Mouse (Mus musculus): ENCODE results near the gene C730034F03Rik. TPM values are rescaled to one million over a fixed set of nuclear protein-coding genes. Genes with fewer than 3 reads are reported as not detected.

Gene C730034F03Rik
- total RNA-seq (2014; rRNA removed; ENCODE audit: low replicate concordance) (0.12 TPM in 1 of 2 replicates, not detected in the other), polyA plus RNA-seq (2015; fragmentation: Nextera tagmentation; extraction: Ambion mirVana) (2.0 and 2.4 TPM in 2 replicates)

GRCm38 (mm10) chr15:89429352-89430221, at the start of gene C730034F03Rik, which contains the start of the genes Gm44502 and Chkb:
TSS of gene C730034F03Rik (plus strand) at chr15:89429589.
TSS of gene Gm44502 (minus strand) at chr15:89429696.
TSS of gene Chkb (minus strand) at chr15:89429908.
- WGBS: under 1% methylated on average over 70 of the region's 70 CpGs
- Histone ChIP-seq H3K36me3 (replicated peaks; ENCODE audit: control insufficient read depth, insufficient read depth, low read length) (peaks cover 10% of the 10 kb centered on the region), H3K27ac (ENCODE audit: low read depth) (peak within 1 kb of the TSS; percentile 99), H3K9me3 (replicated peaks; ENCODE audit: control insufficient read depth, low read length) (no peaks in the 10 kb centered on the region), H3K4me3 (ENCODE audit: low read depth, low read length) (peak within 1 kb of the TSS; percentile 82), H3K4me2 (ENCODE audit: low read depth, low read length) (peak within 1 kb of the TSS; percentile 96), H3K27me3 (ENCODE audit: control insufficient read depth, insufficient read depth, low read length) (no peaks in the 10 kb centered on the region), H3K9ac (replicated peaks; ENCODE audit: low read depth, low read length) (peak within 1 kb of the TSS; percentile 90), H3K4me1 (ENCODE audit: control insufficient read depth, insufficient read depth) (peaks cover 27% of the 10 kb centered on the region)
- ATAC-seq (ENCODE audit: insufficient read depth, low read depth) (peak; percentile 77), DNase-seq (ENCODE audit: low spot score) (peak; percentile 96)
- no peak for TF ChIP-seq CTCF (IDR thresholded peaks at IDR 0.05; ENCODE audit: low read depth)
- TF ChIP-seq EP300 (IDR thresholded peaks at IDR 0.05; ENCODE audit: low read depth): peak; percentile 80; the same call in 1 of the 2 replicates

- H3K36me3 ChIP-seq (replicated peaks; ENCODE audit: control insufficient read depth, insufficient read depth, low read length): no peaks in the 10 kb centered on the region
- 75% methylated on average over 7 of the region's 7 CpGs for WGBS
- no peak within 1 kb of the TSS for H3K27ac ChIP-seq (ENCODE audit: low read depth)
- H3K9ac ChIP-seq (replicated peaks; ENCODE audit: low read depth, low read length): no peak within 1 kb of the TSS
- H3K27me3 ChIP-seq (ENCODE audit: control insufficient read depth, insufficient read depth, low read length): peaks cover 5% of the 10 kb centered on the region
- DNase-seq (ENCODE audit: low spot score): no peak
- ATAC-seq (ENCODE audit: insufficient read depth, low read depth): no peak
- no peak within 1 kb of the TSS for H3K4me3 ChIP-seq (ENCODE audit: low read depth, low read length)
- TF ChIP-seq EP300 (IDR thresholded peaks at IDR 0.05; ENCODE audit: low read depth) (no peak), CTCF (IDR thresholded peaks at IDR 0.05; ENCODE audit: low read depth) (no peak)
- H3K4me2 ChIP-seq (ENCODE audit: low read depth, low read length): no peak within 1 kb of the TSS
- H3K9me3 ChIP-seq (replicated peaks; ENCODE audit: control insufficient read depth, low read length): no peaks in the 10 kb centered on the region
- H3K4me1 ChIP-seq (ENCODE audit: control insufficient read depth, insufficient read depth): no peaks in the 10 kb centered on the region
Observed at GRCm38 (mm10) chr15:89384617-89385016, 44.8 kb upstream of the C730034F03Rik start, which contains the start of gene Klhdc7b. TSS of gene Klhdc7b (plus strand) at chr15:89384917.

- Histone ChIP-seq H3K4me3 (ENCODE audit: low read depth, low read length) (no peak overlapping the region), H3K4me2 (ENCODE audit: low read depth, low read length) (no peak overlapping the region), H3K27me3 (ENCODE audit: control insufficient read depth, insufficient read depth, low read length) (no peaks in the 10 kb centered on the region), H3K4me1 (ENCODE audit: control insufficient read depth, insufficient read depth) (no peaks in the 10 kb centered on the region), H3K27ac (ENCODE audit: low read depth) (no peak overlapping the region), H3K9ac (replicated peaks; ENCODE audit: low read depth, low read length) (no peak overlapping the region), H3K36me3 (replicated peaks; ENCODE audit: control insufficient read depth, insufficient read depth, low read length) (no peaks in the 10 kb centered on the region), H3K9me3 (replicated peaks; ENCODE audit: control insufficient read depth, low read length) (no peaks in the 10 kb centered on the region)
- DNase-seq (ENCODE audit: low spot score) (no peak), ATAC-seq (ENCODE audit: insufficient read depth, low read depth) (no peak)
- TF ChIP-seq CTCF (IDR thresholded peaks at IDR 0.05; ENCODE audit: low read depth) (no peak), EP300 (IDR thresholded peaks at IDR 0.05; ENCODE audit: low read depth) (no peak)
- 41% methylated on average over 12 of the region's 12 CpGs for WGBS
Observed at GRCm38 (mm10) chr15:89387127-89387526, 42.3 kb upstream of the C730034F03Rik start.

DNA sequence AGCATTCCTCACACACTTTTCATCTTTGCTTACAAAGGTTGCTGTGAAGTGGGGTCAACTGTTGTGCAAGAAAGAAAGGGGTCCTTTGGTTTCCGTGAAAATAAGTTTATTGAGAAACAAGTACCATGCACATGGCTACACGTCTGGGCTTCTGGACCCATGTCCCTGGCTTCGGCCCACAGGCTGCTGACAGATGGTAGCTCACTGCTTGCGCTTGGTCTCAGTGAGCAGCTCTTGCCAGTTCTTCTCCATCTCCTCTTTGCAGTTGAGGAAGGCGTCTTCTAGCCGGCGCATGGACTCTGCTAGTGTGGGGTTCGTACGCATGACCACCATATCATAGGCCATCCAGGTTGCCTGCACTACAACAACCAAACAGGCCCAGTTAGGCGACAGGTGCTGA, 39.3 kb upstream of the C730034F03Rik start:
- Histone ChIP-seq H3K27ac (ENCODE audit: low read depth) (no peak overlapping the region), H3K27me3 (ENCODE audit: control insufficient read depth, insufficient read depth, low read length) (no peaks in the 10 kb centered on the region), H3K4me1 (ENCODE audit: control insufficient read depth, insufficient read depth) (no peaks in the 10 kb centered on the region), H3K4me3 (ENCODE audit: low read depth, low read length) (no peak overlapping the region), H3K9me3 (replicated peaks; ENCODE audit: control insufficient read depth, low read length) (no peaks in the 10 kb centered on the region), H3K36me3 (replicated peaks; ENCODE audit: control insufficient read depth, insufficient read depth, low read length) (no peaks in the 10 kb centered on the region), H3K4me2 (ENCODE audit: low read depth, low read length) (no peak overlapping the region), H3K9ac (replicated peaks; ENCODE audit: low read depth, low read length) (no peak overlapping the region)
- no peak for DNase-seq (ENCODE audit: low spot score)
- ATAC-seq (ENCODE audit: insufficient read depth, low read depth): no peak
- TF ChIP-seq CTCF (IDR thresholded peaks at IDR 0.05; ENCODE audit: low read depth) (no peak), EP300 (IDR thresholded peaks at IDR 0.05; ENCODE audit: low read depth) (no peak)
- WGBS: 89% methylated on average over 10 of the region's 10 CpGs

DNA sequence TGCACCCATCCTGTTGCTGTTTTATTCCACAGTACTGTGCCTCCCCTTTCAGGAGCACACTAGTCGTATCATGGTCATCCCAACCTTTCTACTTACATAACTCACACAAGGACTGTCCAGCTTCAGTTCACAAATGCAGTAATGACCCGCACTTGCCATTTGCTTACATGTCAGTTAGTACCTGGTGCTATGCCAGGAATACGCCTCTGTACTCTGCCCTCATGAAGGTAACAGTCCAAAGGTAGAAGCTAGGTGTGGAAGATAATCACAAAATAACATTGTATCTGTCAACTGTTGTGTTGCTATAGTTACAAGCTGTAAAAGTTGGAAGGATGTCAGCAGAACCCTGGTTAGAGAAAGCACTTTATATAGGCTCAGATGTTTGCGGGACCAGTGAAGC, 32.5 kb upstream of the C730034F03Rik start:
- TF ChIP-seq CTCF (IDR thresholded peaks at IDR 0.05; ENCODE audit: low read depth) (no peak), EP300 (IDR thresholded peaks at IDR 0.05; ENCODE audit: low read depth) (no peak)
- no peak for ATAC-seq (ENCODE audit: insufficient read depth, low read depth)
- WGBS: 81% methylated on average over 4 of the region's 4 CpGs

More for the DNA sequence above, 32.5 kb upstream of the C730034F03Rik start:
- H3K36me3 ChIP-seq (replicated peaks; ENCODE audit: control insufficient read depth, insufficient read depth, low read length): no peaks in the 10 kb centered on the region
- no peaks in the 10 kb centered on the region for H3K27me3 ChIP-seq (ENCODE audit: control insufficient read depth, insufficient read depth, low read length)
- H3K4me1 ChIP-seq (ENCODE audit: control insufficient read depth, insufficient read depth): no peaks in the 10 kb centered on the region
- no peak overlapping the region for H3K9ac ChIP-seq (replicated peaks; ENCODE audit: low read depth, low read length)
- H3K4me3 ChIP-seq (ENCODE audit: low read depth, low read length): no peak overlapping the region
- H3K27ac ChIP-seq (ENCODE audit: low read depth): no peak overlapping the region
- no peak for DNase-seq (ENCODE audit: low spot score)
- no peaks in the 10 kb centered on the region for H3K9me3 ChIP-seq (replicated peaks; ENCODE audit: control insufficient read depth, low read length)
- no peak overlapping the region for H3K4me2 ChIP-seq (ENCODE audit: low read depth, low read length)
